Mouse (Mus musculus): ENCODE data around the gene Trmt1l. TPM values are rescaled to one million over a fixed set of nuclear protein-coding genes. Genes with fewer than 3 reads are reported as not detected.

Gene Trmt1l
- total RNA-seq, 2 experiments from 2014 or later, result 15.1 to 16.0 TPM

- DNase-seq (ENCODE audit: low spot score), result no peak
Observed at GRCm38 (mm10) chr1:151493826-151494225, 65.5 kb downstream of the Trmt1l start.

- no peak for DNase-seq (ENCODE audit: low spot score)
Observed at GRCm38 (mm10) chr1:151494711-151495110, 66.4 kb downstream of the Trmt1l start.

- DNase-seq (ENCODE audit: low spot score), result no peak
Observed at GRCm38 (mm10) chr1:151495635-151496285, 67.4 kb downstream of the Trmt1l start.

- DNase-seq (ENCODE audit: low spot score), result no peak
Observed at GRCm38 (mm10) chr1:151497028-151497427, 68.7 kb downstream of the Trmt1l start.

- no peak for DNase-seq (ENCODE audit: low spot score)
Observed at GRCm38 (mm10) chr1:151497942-151498341, 69.6 kb downstream of the Trmt1l start.

- no peak for DNase-seq (ENCODE audit: low spot score)
Observed at GRCm38 (mm10) chr1:151498381-151498780, 70.0 kb downstream of the Trmt1l start.

GRCm38 (mm10) chr1:151499815-151500501, 71.6 kb downstream of the Trmt1l start:
- DNase-seq (ENCODE audit: low spot score), result peak; percentile 36

GRCm38 (mm10) chr1:151500531-151501361, 72.4 kb downstream of the Trmt1l start, which contains the start of gene Rnf2:
Gene Rnf2 (minus strand): TSS chr1:151500955.
- DNase-seq (ENCODE audit: low spot score), result peak; percentile 92

Small RNA genes within 50 kb of the gene (microRNA-seq; reads per million reads assigned to microRNA genes)
- not detected for gene Mir7682

Other genes with a start within 250 kb of the Trmt1l start
- under 1 TPM in 1 of 2 experiments, not detected in 1; 0.26 TPM for gene Gm47985, start 246.0 kb upstream of the Trmt1l start, total RNA-seq (2021)
- under 1 TPM in 1 of 2 experiments, not detected in 1; 0.17 TPM for gene Gm8947, start 236.2 kb upstream of the Trmt1l start, total RNA-seq (2021)
- gene Gm47995, start 230.1 kb upstream of the Trmt1l start, total RNA-seq (2021), result under 1 TPM in 1 of 2 experiments, not detected in 1; 0.31 TPM
- under 1 TPM in 1 of 2 experiments, not detected in 1; 0.38 TPM for gene 3110040M04Rik, start 224.4 kb upstream of the Trmt1l start, total RNA-seq (2021)
- under 1 TPM in 1 of 2 experiments, not detected in 1; 0.28 TPM for gene Gm47996, start 218.4 kb upstream of the Trmt1l start, total RNA-seq (2021)
- 100 to 1,000 TPM; 113 to 161 TPM for gene Ivns1abp, start 84.1 kb upstream of the Trmt1l start, total RNA-seq (2021)
- gene Swt1, start 87 bp upstream of the Trmt1l start, total RNA-seq (2021), result 1 to 10 TPM; 7.5 to 9.0 TPM
- 10 to 100 TPM; 12.4 to 16.9 TPM for gene Rnf2, start 72.4 kb downstream of the Trmt1l start, total RNA-seq (2021)
- 10 to 100 TPM in 1 of 2 experiments, 1 to 10 TPM in 1; 9.1 to 12.0 TPM for gene Fam129a, start 142.6 kb downstream of the Trmt1l start, total RNA-seq (2021)